8 mouse cellular contexts compared by ENCODE assay signal in genomic region chr13:41248751-41249520, GRCm38 (mm10). TPM values are rescaled to one million over a fixed set of nuclear protein-coding genes. Genes with fewer than 3 reads are reported as not detected.
DNase-seq lines count a peak whose midpoint lies in the region; ATAC-seq lines count a peak whose summit lies in the region.

No protein-coding gene starts in this region.

- ATAC-seq in frontal cortex, adult (ENCODE audit: low TSS enrichment), result peak; percentile 50
- peak; percentile 41 for ATAC-seq in common myeloid progenitor, adult 5-6 weeks (replicated peaks; ENCODE audit: low read depth, poor library complexity, severe bottlenecking)
- peak; percentile 20; the same call in 1 of the 2 replicates for ATAC-seq in hindbrain, embryonic 12.5 days (ENCODE audit: low FRiP score)
- ATAC-seq in liver, embryonic 16.5 days (ENCODE audit: low read depth), result 0 out of 2 replicates have a peak, but pooled peaks have one; percentile 14
- ATAC-seq in stomach, embryonic 14.5 days (ENCODE audit: insufficient number of reproducible peaks, insufficient read depth, low FRiP score, low read depth), result no peak

- H3K9me3 ChIP-seq in hindbrain, embryonic 12.5 days (replicated peaks), result no peaks in the 10 kb centered on the region
- no peaks in the 10 kb centered on the region for H3K9me3 ChIP-seq in liver, embryonic 16.5 days (replicated peaks; ENCODE audit: control insufficient read depth, low read length)
- no peaks in the 10 kb centered on the region for H3K9me3 ChIP-seq in stomach, embryonic 14.5 days (ENCODE audit: control insufficient read depth, low read depth, low read length)

- H3K4me1 ChIP-seq in hindbrain, embryonic 12.5 days, result peaks cover 7% of the 10 kb centered on the region
- peaks cover 15% of the 10 kb centered on the region for H3K4me1 ChIP-seq in liver, embryonic 16.5 days (ENCODE audit: control insufficient read depth, low read depth, low read length)
- H3K4me1 ChIP-seq in stomach, embryonic 14.5 days (ENCODE audit: control insufficient read depth, insufficient read depth, low read length), result peaks cover 8% of the 10 kb centered on the region

- peak overlapping the region; percentile 52 for H3K9ac ChIP-seq in hindbrain, embryonic 12.5 days
- H3K9ac ChIP-seq in liver, embryonic 16.5 days (ENCODE audit: low read depth, low read length), result peak overlapping the region; percentile 70
- peak overlapping the region; percentile 32 for H3K9ac ChIP-seq in stomach, embryonic 14.5 days (replicated peaks; ENCODE audit: low read depth, low read length)

- peak overlapping the region; percentile 64 for H3K4me2 ChIP-seq in hindbrain, embryonic 12.5 days (replicated peaks)
- H3K4me2 ChIP-seq in liver, embryonic 16.5 days (ENCODE audit: low read depth, low read length), result peak overlapping the region; percentile 91
- H3K4me2 ChIP-seq in stomach, embryonic 14.5 days (replicated peaks; ENCODE audit: low read depth, low read length), result peak overlapping the region; percentile 69

- no peaks in the 10 kb centered on the region for H3K27me3 ChIP-seq in hindbrain, embryonic 12.5 days
- H3K27me3 ChIP-seq in liver, embryonic 16.5 days (ENCODE audit: control insufficient read depth, insufficient read depth, low read depth, low read length), result no peaks in the 10 kb centered on the region
- no peaks in the 10 kb centered on the region for H3K27me3 ChIP-seq in stomach, embryonic 14.5 days (ENCODE audit: control insufficient read depth, insufficient read depth, low read length)

- no peak for DNase-seq in frontal cortex, postnatal 25 days (ENCODE audit: low spot score in 2 of 2)
- DNase-seq in A20 (ENCODE audit: low read depth, low spot score), result peak; percentile 90
- no peak for DNase-seq in spleen, adult 18-20 months

- H3K27ac ChIP-seq in hindbrain, embryonic 12.5 days, result 0 out of 2 replicates have a peak overlapping the region, but pooled peaks have one; percentile 35
- H3K27ac ChIP-seq in liver, embryonic 16.5 days (ENCODE audit: low read length), result peak overlapping the region; percentile 78
- no peak overlapping the region for H3K27ac ChIP-seq in stomach, embryonic 14.5 days (ENCODE audit: low read length)

- WGBS in hindbrain, embryonic 12.5 days, result 47% methylated on average over 12 of the region's 12 CpGs
- WGBS in liver, embryonic 16.5 days (ENCODE audit: insufficient replicate concordance), result 41% methylated on average over 12 of the region's 12 CpGs
- 38% methylated on average over 12 of the region's 12 CpGs for WGBS in stomach, embryonic 14.5 days

- H3K36me3 ChIP-seq in hindbrain, embryonic 12.5 days, result no peaks in the 10 kb centered on the region
- no peaks in the 10 kb centered on the region for H3K36me3 ChIP-seq in liver, embryonic 16.5 days (ENCODE audit: control insufficient read depth, insufficient read depth)
- no peaks in the 10 kb centered on the region for H3K36me3 ChIP-seq in stomach, embryonic 14.5 days (ENCODE audit: control insufficient read depth, insufficient read depth, low read length)

- H3K4me3 ChIP-seq in hindbrain, embryonic 12.5 days, result peak overlapping the region; percentile 79
- peak overlapping the region; percentile 93 for H3K4me3 ChIP-seq in liver, embryonic 16.5 days (ENCODE audit: low read depth, low read length)
- peak overlapping the region; percentile 80 for H3K4me3 ChIP-seq in stomach, embryonic 14.5 days (ENCODE audit: low read depth, low read length)

RNA-seq across cellular contexts. Expression of gene Smim13, which starts 0.7 kb away (rescaled TPM):
- total RNA-seq in common myeloid progenitor, adult 5-6 weeks (2017), result 20.8 and 22.7 TPM in 2 replicates
- polyA plus RNA-seq in hindbrain, embryonic 12.5 days (2016; fragmentation: Nextera tagmentation; extraction: Ambion mirVana), result 20.0 and 21.5 TPM in 2 replicates
- polyA plus RNA-seq in liver, embryonic 16.5 days (2015; fragmentation: Nextera tagmentation; extraction: Ambion mirVana), result 4.5 and 4.8 TPM in 2 replicates
- polyA plus RNA-seq in stomach, embryonic 14.5 days (2014; fragmentation: Nextera tagmentation; extraction: Ambion mirVana), result 13.5 and 15.1 TPM in 2 replicates

RNA-seq across cellular contexts. Expression of gene Gm17364, which starts 24.8 kb away (rescaled TPM):
- total RNA-seq in common myeloid progenitor, adult 5-6 weeks (2017), result not detected in 2 replicates
- not detected in 2 replicates for polyA plus RNA-seq in hindbrain, embryonic 12.5 days (2016; fragmentation: Nextera tagmentation; extraction: Ambion mirVana)
- polyA plus RNA-seq in liver, embryonic 16.5 days (2015; fragmentation: Nextera tagmentation; extraction: Ambion mirVana), result not detected in 2 replicates
- polyA plus RNA-seq in stomach, embryonic 14.5 days (2014; fragmentation: Nextera tagmentation; extraction: Ambion mirVana), result not detected in 2 replicates

RNA-seq across cellular contexts. Expression of gene Elovl2, which starts 28.7 kb away (rescaled TPM):
- total RNA-seq in common myeloid progenitor, adult 5-6 weeks (2017), result not detected in 2 replicates
- 38.0 and 41.4 TPM in 2 replicates for polyA plus RNA-seq in hindbrain, embryonic 12.5 days (2016; fragmentation: Nextera tagmentation; extraction: Ambion mirVana)
- 47.5 and 50.6 TPM in 2 replicates for polyA plus RNA-seq in liver, embryonic 16.5 days (2015; fragmentation: Nextera tagmentation; extraction: Ambion mirVana)
- 6.9 TPM in 2 replicates for polyA plus RNA-seq in stomach, embryonic 14.5 days (2014; fragmentation: Nextera tagmentation; extraction: Ambion mirVana)
